Mouse (Mus musculus): ENCODE data around the gene Dlgap1.

Gene Dlgap1

GRCm38 (mm10) chr17:70847751-70848510, 879.1 kb downstream of the Dlgap1 start:
- DNase-seq: peak in 1 of 2 experiments; percentile 28

GRCm38 (mm10) chr17:70848511-70849398, 879.9 kb downstream of the Dlgap1 start:
- peak in 1 of 2 experiments; percentile 63 for DNase-seq

- peak; percentile 97 for DNase-seq
Measured at GRCm38 (mm10) chr17:70849399-70850232, 880.7 kb downstream of the Dlgap1 start.

GRCm38 (mm10) chr17:70850233-70850995, 881.5 kb downstream of the Dlgap1 start:
- DNase-seq: peak in 1 of 2 experiments; percentile 75

- peak; percentile 87 to 91 for DNase-seq
Measured at GRCm38 (mm10) chr17:70850996-70851991, 882.4 kb downstream of the Dlgap1 start.

- peak; percentile 62 to 73 for DNase-seq
Measured at GRCm38 (mm10) chr17:70852011-70852685, 883.3 kb downstream of the Dlgap1 start.

GRCm38 (mm10) chr17:70852686-70853386, 884.0 kb downstream of the Dlgap1 start:
- peak; percentile 91 for DNase-seq

- peak; percentile 73 to 80 for DNase-seq
Measured at GRCm38 (mm10) chr17:70853436-70853905, 884.6 kb downstream of the Dlgap1 start, which contains the start of gene Tgif1. Tgif1 (minus strand) TSS chr17:70853546.

GRCm38 (mm10) chr17:70854021-70854420, 885.1 kb downstream of the Dlgap1 start:
- DNase-seq: no peak

- DNase-seq: peak in 1 of 2 experiments; percentile 68
Measured at GRCm38 (mm10) chr17:70856871-70857415, 888.1 kb downstream of the Dlgap1 start.

- no peak for DNase-seq
Measured at GRCm38 (mm10) chr17:70858814-70859213, 889.9 kb downstream of the Dlgap1 start.

- DNase-seq: no peak
Measured at GRCm38 (mm10) chr17:70864117-70864516, 895.2 kb downstream of the Dlgap1 start.

- DNase-seq: no peak
Measured at GRCm38 (mm10) chr17:70864645-70865044, 895.8 kb downstream of the Dlgap1 start.

GRCm38 (mm10) chr17:70865060-70865604, 896.3 kb downstream of the Dlgap1 start:
- DNase-seq: no peak

- DNase-seq: no peak
Measured at GRCm38 (mm10) chr17:70866029-70866428, 897.2 kb downstream of the Dlgap1 start.

GRCm38 (mm10) chr17:70866538-70867114, 897.8 kb downstream of the Dlgap1 start:
- DNase-seq: no peak

GRCm38 (mm10) chr17:70868577-70869229, 899.8 kb downstream of the Dlgap1 start:
- no peak for DNase-seq
